Mouse (Mus musculus): ENCODE data around the gene Kat6b. TPM values are rescaled to one million over a fixed set of nuclear protein-coding genes. Genes with fewer than 3 reads are reported as not detected.
A peak's percentile ranks its signal among the peaks of the same experiment; 100 is the strongest.
"Not testable (repeated sequence)": the region's sequence is repeated elsewhere in the genome, so short reads cannot be mapped to it uniquely, and the experiment has no call there.

Gene Kat6b
- polyA plus RNA-seq, 1 experiment from 2014 or later = 1.5 TPM

DNA sequence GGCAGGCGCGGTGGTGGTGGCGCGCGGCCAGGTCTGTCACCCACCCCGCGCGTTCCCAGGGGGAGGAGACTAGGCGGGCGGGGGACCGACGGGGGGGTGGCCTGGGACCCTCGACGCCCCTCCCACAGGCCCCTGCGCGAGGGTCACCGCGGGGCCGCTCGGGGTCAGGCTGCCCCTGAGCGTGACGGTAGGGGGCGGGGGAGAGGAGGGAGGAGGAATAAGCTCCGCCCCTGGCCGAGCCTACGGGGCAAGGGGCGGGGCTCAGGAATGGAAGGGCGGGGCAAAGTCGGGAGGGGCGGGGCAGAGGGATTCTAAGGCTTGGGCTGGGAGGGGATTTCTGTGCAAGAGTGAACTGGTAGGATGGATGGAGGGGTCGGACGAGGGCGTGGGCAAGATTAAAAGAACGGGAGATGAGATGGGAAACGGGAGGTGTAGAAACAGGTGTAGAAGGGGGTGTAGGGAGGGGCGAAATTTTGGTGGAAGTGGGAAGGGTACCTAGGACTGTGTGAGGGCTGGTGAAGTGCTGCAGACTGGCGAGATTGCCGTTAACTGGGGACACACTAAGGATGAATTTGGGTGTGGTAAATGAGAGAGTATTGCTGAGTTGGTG, 19.9 kb downstream of the Kat6b start:
- Histone ChIP-seq H3K4me2 (peak overlapping the region; percentile 100), H3K4me3 (replicated peaks) (peak overlapping the region; percentile 92), H3K36me3 (replicated peaks) (no peaks in the 10 kb centered on the region), H3K27ac (replicated peaks) (peak overlapping the region; percentile 95), H3K4me1 (replicated peaks) (peaks cover 46% of the 10 kb centered on the region), H3K9me3 (replicated peaks) (no peaks in the 10 kb centered on the region), H3K9ac (peak overlapping the region; percentile 80), H3K27me3 (peaks cover 21% of the 10 kb centered on the region)
- WGBS (ENCODE audit: insufficient replicate concordance) = under 1% methylated on average over 38 of the region's 38 CpGs
- ATAC-seq (ENCODE audit: insufficient read depth) = peak; percentile 48

DNA sequence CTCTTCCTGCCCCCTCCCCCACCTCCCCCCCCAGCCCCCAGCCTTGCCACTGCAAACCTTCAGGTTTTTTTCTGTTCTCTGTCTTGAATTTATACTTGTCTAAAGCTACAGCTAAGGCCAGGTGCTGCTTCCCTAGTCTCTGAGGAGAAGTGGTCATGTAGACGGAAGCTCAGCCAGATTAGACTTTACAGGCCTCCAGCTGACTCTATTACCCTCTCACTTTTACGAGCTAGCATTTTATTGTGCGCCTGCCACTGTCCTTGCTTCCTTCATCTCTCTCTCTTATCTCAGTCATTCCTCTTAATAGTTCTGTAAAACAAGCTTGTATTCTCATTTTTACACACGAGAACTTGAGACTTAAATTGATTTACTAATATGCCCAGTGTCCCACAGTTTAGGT, 23.8 kb downstream of the Kat6b start:
- H3K4me1 ChIP-seq (replicated peaks) = peaks cover 28% of the 10 kb centered on the region
- WGBS (ENCODE audit: insufficient replicate concordance) = 35% methylated on average over 4 of the region's 4 CpGs
- no peaks in the 10 kb centered on the region for H3K36me3 ChIP-seq (replicated peaks)
- H3K27me3 ChIP-seq = no peaks in the 10 kb centered on the region
- no peak overlapping the region for H3K4me2 ChIP-seq
- no peak for ATAC-seq (ENCODE audit: insufficient read depth)
- H3K9ac ChIP-seq = no peak overlapping the region
- no peak overlapping the region for H3K27ac ChIP-seq (replicated peaks)
- no peak overlapping the region for H3K4me3 ChIP-seq (replicated peaks)
- no peaks in the 10 kb centered on the region for H3K9me3 ChIP-seq (replicated peaks)

DNA sequence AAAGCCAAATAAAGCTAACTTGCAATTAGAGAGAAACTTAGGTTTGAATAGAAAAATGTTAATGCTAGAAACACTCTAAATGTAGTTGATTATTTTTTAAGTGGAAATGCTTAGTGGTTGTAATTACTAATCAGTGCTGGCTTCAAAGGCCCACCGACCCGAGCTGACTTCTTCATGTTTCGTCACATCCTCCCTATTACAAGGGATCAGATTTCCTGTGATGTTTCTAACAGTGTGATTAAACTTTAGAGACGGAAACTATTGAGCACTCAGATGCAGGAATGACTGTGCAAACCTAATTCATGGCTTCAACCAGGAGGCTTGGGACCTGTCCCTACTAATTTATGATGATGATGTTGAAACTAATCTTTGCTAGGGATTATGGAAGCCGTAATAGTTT, 25.8 kb downstream of the Kat6b start:
- no peak overlapping the region for H3K27ac ChIP-seq (replicated peaks)
- no peaks in the 10 kb centered on the region for H3K36me3 ChIP-seq (replicated peaks)
- no peaks in the 10 kb centered on the region for H3K27me3 ChIP-seq
- peaks cover 15% of the 10 kb centered on the region for H3K4me1 ChIP-seq (replicated peaks)
- ATAC-seq (ENCODE audit: insufficient read depth) = no peak
- H3K4me2 ChIP-seq = no peak overlapping the region
- H3K9me3 ChIP-seq (replicated peaks) = no peaks in the 10 kb centered on the region
- H3K9ac ChIP-seq = no peak overlapping the region
- no peak overlapping the region for H3K4me3 ChIP-seq (replicated peaks)
- WGBS (ENCODE audit: insufficient replicate concordance) = 70% methylated on average over 5 of the region's 5 CpGs

DNA sequence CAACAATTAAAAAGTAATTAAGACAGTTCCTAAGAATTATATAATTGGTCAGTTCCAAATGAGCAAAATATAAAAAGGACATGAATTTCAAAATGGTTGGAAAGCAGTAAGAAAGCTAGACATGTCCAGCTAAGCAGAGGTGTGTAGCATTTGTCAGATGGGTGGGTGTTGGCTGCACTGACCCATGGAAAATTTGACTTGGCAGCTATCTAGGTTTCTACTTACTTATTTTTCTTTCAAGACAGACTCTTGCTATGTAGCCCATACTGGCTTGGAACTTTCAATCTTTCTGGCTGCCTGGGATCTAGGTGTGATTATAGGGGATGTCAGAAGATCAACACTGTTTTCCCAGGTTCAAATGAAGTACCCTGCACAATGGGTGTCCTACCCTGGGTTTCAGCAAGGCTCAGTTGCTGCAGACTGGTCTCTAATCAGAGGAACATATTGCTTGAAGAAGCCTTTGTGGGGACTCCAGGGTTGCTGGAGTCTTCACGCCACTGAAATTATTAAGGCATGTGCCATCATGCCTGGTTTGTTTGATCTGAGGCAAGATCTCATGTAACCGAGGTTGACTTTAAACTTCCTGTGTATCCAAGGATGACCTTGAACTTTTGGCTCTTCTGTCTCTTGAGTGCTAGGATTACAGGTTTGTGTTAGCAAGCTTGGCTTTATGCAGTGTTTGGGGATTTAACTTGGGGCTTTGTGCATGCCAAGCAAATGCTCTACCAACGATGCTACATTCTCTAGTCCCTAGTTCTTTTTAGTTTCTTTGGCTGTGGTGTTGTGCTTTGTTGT, 28.1 kb downstream of the Kat6b start:
- H3K9me3 ChIP-seq (replicated peaks) = no peaks in the 10 kb centered on the region
- ATAC-seq (ENCODE audit: insufficient read depth) = no peak
- 61% methylated on average over 3 of the region's 3 CpGs for WGBS (ENCODE audit: insufficient replicate concordance)
- no peaks in the 10 kb centered on the region for H3K27me3 ChIP-seq
- no peak overlapping the region for H3K4me2 ChIP-seq
- H3K4me1 ChIP-seq (replicated peaks) = peaks cover 2% of the 10 kb centered on the region; the same call in 1 of the 2 replicates
- no peak overlapping the region for H3K4me3 ChIP-seq (replicated peaks)
- H3K27ac ChIP-seq (replicated peaks) = no peak overlapping the region
- no peaks in the 10 kb centered on the region for H3K36me3 ChIP-seq (replicated peaks)
- no peak overlapping the region for H3K9ac ChIP-seq

DNA sequence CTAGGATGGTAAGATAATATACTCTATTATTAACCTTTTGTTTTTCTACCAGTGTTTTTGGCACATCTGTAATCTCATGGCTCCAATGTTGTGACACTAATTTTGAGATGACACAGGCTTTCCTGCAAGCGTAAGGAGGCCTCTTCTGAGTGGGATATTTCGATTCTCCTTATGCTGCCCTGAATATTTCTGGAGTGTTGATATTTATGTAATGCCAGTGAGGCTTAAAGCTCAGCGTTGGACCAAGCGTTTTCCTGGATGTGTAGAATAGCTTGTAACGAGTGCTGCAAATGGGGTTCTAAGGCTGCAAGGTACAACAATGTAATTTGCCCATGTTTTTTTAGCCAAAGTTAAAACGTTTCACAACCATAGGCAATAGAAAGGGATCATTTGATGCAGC, 30.2 kb downstream of the Kat6b start:
- H3K4me2 ChIP-seq = no peak overlapping the region
- H3K4me3 ChIP-seq (replicated peaks) = no peak overlapping the region
- H3K4me1 ChIP-seq (replicated peaks) = no peaks in the 10 kb centered on the region; the same call in 1 of the 2 replicates
- peaks cover 4% of the 10 kb centered on the region; the same call in 1 of the 2 replicates for H3K36me3 ChIP-seq (replicated peaks)
- H3K27me3 ChIP-seq = no peaks in the 10 kb centered on the region
- H3K27ac ChIP-seq (replicated peaks) = no peak overlapping the region
- ATAC-seq (ENCODE audit: insufficient read depth) = no peak
- H3K9me3 ChIP-seq (replicated peaks) = no peaks in the 10 kb centered on the region
- H3K9ac ChIP-seq = no peak overlapping the region
- 74% methylated on average over 6 of the region's 6 CpGs for WGBS (ENCODE audit: insufficient replicate concordance)

DNA sequence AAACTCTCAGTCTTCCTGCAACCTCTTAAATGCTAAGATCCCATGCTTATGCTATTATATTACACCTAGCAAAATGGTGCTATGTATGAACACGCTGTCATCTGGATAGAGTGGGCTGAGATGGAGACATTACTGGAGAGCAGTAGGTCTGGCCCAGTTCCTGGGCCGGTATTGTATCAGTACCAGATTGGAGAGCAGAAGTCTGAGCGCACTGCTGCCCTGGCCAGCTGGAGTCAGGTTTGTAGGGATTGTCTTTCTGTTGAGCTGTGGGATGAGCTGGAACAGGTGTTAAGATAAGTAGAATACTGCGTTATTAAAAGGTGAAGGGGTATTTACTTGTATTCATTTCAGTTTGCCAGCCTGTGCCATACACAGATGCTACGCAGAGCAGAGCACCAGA, 34.3 kb downstream of the Kat6b start:
- Histone ChIP-seq H3K4me1 (replicated peaks) (peaks cover 15% of the 10 kb centered on the region), H3K9me3 (replicated peaks) (no peaks in the 10 kb centered on the region), H3K4me2 (no peak overlapping the region), H3K4me3 (replicated peaks) (no peak overlapping the region), H3K36me3 (replicated peaks) (peaks cover 13% of the 10 kb centered on the region), H3K9ac (no peak overlapping the region), H3K27ac (replicated peaks) (no peak overlapping the region), H3K27me3 (no peaks in the 10 kb centered on the region)
- no peak for ATAC-seq (ENCODE audit: insufficient read depth)
- WGBS (ENCODE audit: insufficient replicate concordance) = 88% methylated on average over 5 of the region's 5 CpGs

DNA sequence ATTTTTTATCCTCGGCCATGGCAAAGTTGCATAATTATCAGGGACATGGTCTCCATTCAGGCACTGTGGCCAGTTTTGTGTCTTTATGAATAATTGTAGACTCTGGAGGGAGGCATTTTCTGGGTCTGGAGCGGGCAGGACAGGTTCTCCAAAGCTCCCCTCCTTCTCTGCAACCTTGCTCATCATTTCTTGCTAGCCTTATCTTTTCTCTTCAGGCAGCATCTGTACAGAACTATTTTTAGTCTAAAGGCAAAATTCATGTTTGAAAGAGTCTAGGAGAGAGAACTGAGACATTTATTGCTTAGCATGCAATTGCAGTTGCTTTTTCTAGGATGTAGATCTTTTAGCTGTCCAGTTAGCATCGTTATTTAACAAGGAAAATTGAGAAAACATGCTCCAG, 38.1 kb downstream of the Kat6b start:
- Histone ChIP-seq H3K4me3 (replicated peaks) (no peak overlapping the region), H3K4me2 (peak overlapping the region; percentile 40), H3K36me3 (replicated peaks) (peaks cover 13% of the 10 kb centered on the region), H3K4me1 (replicated peaks) (peaks cover 28% of the 10 kb centered on the region), H3K27me3 (no peaks in the 10 kb centered on the region), H3K27ac (replicated peaks) (peak overlapping the region; percentile 19; the same call in 1 of the 2 replicates), H3K9me3 (replicated peaks) (no peaks in the 10 kb centered on the region), H3K9ac (no peak overlapping the region)
- 32% methylated on average over 3 of the region's 3 CpGs for WGBS (ENCODE audit: insufficient replicate concordance)
- peak; percentile 49; the same call in 1 of the 2 replicates for ATAC-seq (ENCODE audit: insufficient read depth)

DNA sequence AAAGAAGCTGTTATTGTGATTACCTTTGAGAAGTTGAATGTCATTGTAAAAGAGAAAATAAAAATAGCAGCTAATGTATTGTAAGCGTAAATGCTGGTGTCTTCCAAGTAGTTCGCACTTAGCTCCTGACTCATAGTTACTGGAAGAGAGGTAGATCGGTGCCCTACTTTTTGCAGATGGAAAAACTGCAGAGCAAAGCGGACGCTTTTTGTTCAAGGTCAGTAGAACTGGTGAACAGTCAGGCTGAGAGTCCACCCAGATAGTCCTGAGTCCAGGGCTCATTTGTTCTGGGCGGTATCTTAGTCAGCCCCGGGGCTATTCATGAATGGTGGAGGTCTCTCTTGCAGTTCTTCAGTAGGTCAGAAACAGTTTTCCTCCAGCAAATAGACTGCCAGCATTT, 39.3 kb downstream of the Kat6b start:
- Histone ChIP-seq H3K4me1 (replicated peaks) (peaks cover 28% of the 10 kb centered on the region), H3K27ac (replicated peaks) (no peak overlapping the region), H3K27me3 (no peaks in the 10 kb centered on the region), H3K9ac (no peak overlapping the region), H3K4me3 (replicated peaks) (no peak overlapping the region), H3K9me3 (replicated peaks) (no peaks in the 10 kb centered on the region), H3K36me3 (replicated peaks) (peaks cover 11% of the 10 kb centered on the region), H3K4me2 (no peak overlapping the region)
- 81% methylated on average over 7 of the region's 7 CpGs for WGBS (ENCODE audit: insufficient replicate concordance)
- no peak for ATAC-seq (ENCODE audit: insufficient read depth)

DNA sequence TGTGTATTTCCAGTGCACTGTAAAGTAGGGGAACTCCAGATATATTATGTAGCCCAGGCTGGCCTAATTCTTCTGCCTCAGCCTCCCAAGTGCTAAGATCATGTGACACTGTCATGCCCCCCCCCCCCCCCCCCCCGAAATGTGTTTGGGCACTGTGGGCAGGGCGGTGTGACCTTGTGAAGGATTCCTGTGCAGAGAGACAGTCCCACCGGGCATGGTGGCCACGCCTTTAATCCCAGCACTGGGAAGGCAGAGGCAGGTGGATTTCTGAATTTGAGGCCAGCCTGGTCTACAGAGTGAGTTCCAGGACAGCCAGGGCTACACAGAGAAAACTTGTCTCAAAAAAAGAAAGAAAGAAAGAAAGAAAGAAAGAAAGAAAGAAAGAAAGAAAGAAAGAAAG, 40.3 kb downstream of the Kat6b start:
- not testable (repeated sequence) for ATAC-seq (ENCODE audit: insufficient read depth); H3K36me3 ChIP-seq (replicated peaks); H3K4me3 ChIP-seq (replicated peaks); H3K27ac ChIP-seq (replicated peaks); H3K9ac ChIP-seq; H3K9me3 ChIP-seq (replicated peaks); H3K4me2 ChIP-seq; H3K27me3 ChIP-seq
- WGBS (ENCODE audit: insufficient replicate concordance) = 62% methylated on average over 4 of the region's 4 CpGs
- H3K4me1 ChIP-seq (replicated peaks) = peaks cover 28% of the 10 kb centered on the region

DNA sequence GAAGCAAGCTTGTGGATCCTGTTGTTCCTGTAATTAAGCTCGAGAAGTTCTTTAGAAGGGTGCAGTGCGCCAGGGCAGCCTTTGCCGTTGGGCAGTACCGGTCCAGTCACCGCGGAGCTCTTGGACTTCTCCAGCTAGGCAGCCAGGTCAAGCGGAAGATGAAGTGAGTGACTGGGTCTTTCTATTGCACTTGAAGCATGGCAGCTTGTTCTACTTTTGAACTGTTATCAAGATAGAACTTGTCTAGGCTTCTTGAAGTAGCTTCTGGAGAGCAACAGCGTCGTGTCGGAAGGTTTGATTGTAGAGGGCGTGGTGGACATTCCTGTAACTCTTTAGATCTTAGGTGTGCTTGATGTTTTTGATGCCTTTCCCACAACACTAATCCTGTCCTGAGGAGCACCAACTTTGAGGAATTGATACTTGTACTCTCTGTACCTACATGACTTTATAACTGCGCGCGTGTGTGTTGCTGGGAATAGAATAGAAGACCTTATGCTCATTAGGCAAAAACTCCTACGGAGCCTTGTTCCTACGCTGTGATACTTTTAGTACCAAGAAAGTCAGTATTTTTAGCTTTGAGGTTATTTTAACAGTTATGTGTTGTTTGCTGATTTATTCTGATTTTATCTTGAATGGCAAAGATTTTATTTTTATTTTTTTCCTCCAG, 41.2 kb downstream of the Kat6b start:
- no peak for ATAC-seq (ENCODE audit: insufficient read depth)
- no peak overlapping the region for H3K27ac ChIP-seq (replicated peaks)

DNA sequence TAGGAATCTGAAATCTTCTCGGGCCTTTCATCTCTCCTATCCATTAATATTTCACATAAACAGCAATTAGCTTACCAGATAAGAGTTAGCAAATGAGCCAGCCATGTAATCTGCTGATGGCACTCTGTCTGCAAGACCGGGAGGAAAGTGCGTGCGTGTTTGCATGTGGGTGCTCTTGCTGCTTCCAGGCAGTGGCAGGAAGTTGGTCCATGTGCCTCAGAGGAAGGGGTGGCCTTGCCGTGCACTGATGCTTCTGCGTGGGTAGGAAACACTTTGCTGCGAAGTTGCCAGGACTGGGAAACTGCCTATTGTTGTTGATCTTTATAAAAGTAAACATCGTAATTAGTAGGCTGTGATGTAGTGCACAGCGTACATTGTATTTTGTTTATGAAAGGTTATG, 42.0 kb downstream of the Kat6b start:
- no peak overlapping the region for H3K27ac ChIP-seq (replicated peaks)

More for the DNA sequence above, 41.2 kb downstream of the Kat6b start:
- Histone ChIP-seq H3K36me3 (replicated peaks) (0 out of 2 replicates have a peak, but pooled peaks cover under 1% of the 10 kb centered on the region), H3K4me1 (replicated peaks) (peaks cover 28% of the 10 kb centered on the region), H3K27me3 (no peaks in the 10 kb centered on the region), H3K9ac (no peak overlapping the region), H3K9me3 (replicated peaks) (no peaks in the 10 kb centered on the region), H3K4me2 (no peak overlapping the region), H3K4me3 (replicated peaks) (no peak overlapping the region)
- WGBS (ENCODE audit: insufficient replicate concordance) = 74% methylated on average over 16 of the region's 16 CpGs

More for the DNA sequence above, 42.0 kb downstream of the Kat6b start:
- Histone ChIP-seq H3K4me2 (no peak overlapping the region), H3K36me3 (replicated peaks) (no peaks in the 10 kb centered on the region), H3K4me3 (replicated peaks) (no peak overlapping the region), H3K9ac (no peak overlapping the region), H3K4me1 (replicated peaks) (peaks cover 33% of the 10 kb centered on the region), H3K27me3 (no peaks in the 10 kb centered on the region), H3K9me3 (replicated peaks) (no peaks in the 10 kb centered on the region)
- 33% methylated on average over 9 of the region's 9 CpGs for WGBS (ENCODE audit: insufficient replicate concordance)
- ATAC-seq (ENCODE audit: insufficient read depth) = no peak

Measured in liver, embryonic 15.5 days (tissue).